Mouse (Mus musculus) thymus, postnatal 36 days (tissue): Measurements from ENCODE around the gene Hgf.

Source experiments
- DNase-seq, 2 experiments: peaks; one replicate each; pipeline ENCODE4 v3.0.0; 2022; ENCODE audit warnings: mixed read lengths in 2 of 2

The Hgf gene

DNA sequence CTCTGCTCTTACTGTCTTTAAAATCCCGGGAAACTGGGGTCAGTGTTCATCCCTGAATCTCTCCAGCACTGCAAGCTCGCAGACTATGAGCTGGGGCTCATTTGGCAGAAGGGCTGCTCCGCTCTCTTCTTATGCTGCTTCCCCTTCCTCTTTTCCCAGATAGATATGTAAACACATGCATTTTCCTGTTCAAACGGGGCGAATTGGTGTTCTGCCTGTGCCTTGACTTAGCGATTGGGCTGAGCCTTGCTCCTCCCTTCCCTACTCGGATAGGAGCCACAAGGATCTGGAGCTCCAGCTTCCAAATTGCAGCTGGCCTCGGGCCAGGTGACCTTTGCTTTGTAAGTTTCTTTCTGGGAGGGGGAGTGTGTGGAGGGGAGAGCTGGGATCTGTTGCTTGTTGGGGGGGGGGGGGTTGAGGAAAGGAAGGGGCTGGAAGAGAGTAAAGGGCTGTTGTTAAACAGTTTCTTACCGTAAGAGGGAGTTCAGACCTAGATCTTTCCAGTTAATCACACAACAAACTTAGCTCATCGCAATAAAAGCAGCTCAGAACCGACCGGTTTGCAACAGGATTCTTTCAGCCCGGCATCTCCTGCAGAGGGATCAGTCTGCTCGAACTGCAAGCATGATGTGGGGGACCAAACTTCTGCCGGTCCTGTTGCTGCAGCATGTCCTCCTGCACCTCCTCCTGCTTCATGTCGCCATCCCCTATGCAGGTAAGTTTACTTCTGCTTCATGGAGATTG is at the start of gene Hgf:
Gene Hgf (plus strand): TSS at position 192 of the 744 bp plus-strand sequence.
- DNase-seq, result no peak

DNA sequence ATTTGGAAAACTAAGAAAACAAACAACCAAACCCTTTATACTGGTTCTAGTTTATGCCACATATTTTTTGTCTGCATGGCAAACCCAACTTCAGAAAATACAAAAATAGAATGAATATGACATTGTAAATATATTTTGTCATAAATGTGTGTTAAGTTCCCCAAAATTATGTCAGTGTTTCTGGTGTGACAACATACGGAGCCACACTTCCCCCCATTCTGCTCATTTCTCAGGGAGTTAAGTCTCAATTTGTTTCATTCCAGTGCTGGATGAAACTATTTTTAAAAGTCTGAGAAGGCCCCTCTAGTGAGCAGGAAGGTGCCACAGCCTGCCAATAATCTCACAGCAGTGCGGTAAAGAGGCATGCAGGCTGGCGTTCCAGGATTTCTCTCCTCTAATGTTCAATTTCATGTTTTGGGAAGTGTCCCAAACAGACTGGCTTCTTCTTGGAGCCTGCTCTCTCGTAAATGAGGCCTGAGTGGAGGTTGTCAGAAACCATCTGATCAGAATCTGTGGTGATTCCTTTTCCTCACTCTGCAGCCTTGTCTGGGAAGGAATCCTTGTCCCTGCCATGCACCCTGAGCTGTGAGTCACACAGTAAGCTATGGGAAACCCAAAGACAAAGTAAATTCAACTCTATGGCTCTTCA is 46.5 kb upstream of the Hgf start:
- DNase-seq, result no peak

DNA sequence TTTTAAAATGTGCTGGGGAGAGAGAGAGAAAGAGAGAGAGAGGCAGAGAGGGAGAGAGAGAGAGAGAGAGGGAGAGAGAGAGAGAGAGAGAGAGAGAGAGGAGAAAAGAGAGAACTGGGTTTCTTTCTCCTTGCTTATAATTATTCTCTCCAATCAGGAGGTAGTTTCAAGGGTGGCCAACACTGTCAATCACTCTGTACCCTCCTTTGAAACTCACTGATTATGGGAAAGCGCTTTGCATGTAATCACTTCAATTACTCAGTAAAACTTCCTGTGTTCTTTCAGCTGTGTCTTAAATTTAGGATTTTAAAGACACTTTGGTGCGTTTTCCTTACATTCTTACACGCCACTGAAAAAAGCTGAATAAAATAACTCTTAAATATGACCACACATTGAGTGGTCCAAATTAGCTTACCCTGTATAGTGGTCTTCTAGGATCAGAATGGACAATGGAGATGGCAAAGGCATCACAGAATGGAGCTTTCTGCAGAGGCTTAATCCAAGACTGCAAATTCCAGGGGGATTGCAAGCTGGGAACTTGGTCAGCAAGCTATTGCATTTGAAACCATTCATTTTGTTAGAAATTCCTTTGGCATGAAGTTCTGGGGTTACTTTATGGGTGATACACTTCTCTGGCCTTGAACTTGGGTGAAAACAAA is 21.5 kb upstream of the Hgf start:
- DNase-seq, result no peak

DNA sequence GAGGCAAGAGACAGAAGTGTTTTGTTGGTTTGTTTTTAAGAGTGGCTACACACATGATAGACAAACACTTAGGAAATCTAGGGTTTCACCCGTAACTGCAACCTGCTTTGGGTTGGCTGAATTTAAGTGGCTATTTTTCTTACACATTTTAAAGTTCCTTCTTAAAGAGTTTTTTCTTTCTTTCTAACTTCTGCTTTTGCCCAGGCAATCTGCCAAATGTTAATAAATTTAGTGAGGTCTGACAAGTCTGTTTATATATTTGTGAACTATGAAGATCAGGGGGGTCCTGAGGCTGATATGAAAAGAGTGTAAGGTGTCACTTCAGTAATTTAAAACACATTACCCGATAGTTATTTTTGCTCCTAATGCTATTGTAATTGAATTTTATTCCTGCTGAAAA is 15.2 kb upstream of the Hgf start:
- DNase-seq, result no peak

DNA sequence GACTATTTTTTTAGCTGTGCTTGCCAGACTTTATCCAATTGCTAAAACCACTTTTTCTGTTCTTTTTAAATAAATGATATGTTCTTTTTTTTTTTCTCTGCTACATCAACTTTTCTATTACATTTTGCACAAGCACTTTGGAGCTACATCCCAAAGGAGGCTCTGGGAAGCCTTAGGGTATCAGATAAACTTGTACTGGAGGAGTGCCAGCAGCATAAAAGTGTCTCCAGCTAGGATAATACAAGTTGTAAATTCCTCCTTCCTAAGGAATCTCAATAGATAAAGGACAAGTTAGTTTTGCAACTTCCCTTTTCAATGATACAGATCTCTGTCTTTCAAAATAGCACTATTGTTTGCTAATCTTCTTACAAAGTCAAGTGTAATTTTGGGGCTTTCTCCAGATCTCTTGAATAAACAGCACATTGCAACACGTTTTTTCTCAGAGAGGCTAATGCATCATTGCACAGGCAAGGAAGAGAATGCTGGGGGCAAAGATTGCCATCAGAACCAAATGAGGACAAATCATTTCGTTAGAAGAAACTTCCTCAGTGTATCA is 11.7 kb upstream of the Hgf start:
- DNase-seq, result no peak

DNA sequence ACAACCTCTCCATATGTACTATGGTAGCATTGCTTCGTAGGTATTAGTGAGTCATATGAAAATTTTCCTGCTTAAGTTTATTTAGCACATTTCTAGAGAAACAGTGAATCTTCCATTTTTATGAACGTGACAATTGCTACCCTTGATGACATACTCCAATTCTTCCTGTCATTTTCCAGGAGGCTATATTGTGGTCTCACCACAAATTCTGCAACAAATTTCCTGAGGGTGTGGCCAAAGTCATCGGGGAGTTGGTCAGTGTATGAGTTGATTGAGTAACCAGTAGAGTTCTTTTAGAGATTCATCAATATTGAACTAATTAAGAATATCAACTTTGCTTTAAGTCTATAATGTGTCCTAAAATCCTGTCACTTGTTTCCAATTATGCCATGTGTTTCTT is 5.8 kb upstream of the Hgf start:
- no peak for DNase-seq

DNA sequence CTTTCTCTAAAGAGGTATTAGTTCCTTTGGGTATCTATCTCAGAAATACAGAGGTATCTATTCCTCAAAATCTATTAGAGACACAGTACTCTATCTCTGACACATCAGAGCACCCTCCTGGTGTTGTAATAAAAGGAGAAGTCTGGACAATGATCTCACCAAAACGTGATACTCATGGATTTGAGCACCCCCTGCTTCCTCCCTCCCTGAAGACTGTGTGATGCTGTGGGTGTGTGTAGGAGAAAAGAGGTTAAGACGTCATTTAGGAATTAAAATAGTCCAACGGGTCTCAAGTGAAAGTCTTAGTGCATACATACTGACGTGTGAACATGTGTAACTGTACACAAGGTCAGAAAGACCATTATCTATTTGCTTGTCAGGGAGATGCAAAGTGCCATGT is 648 bp upstream of the Hgf start:
- no peak for DNase-seq

DNA sequence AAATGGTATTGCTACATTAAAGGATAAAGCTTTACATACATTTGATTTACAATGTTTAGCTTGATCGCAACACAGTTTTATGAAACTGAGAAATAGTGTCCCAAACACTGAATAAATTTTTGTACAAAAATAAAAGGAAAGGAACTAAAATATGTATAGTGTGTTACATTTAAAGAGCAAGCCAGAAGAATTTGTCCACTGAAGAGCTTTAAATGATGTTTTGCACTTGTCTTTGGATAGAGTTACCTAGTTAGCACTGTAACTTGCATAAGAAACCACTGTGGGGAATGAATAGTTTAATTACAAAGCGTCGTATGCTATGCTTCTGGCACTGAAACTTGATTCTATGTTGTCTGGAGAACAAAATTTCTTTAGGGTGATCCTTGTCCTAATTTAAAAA is 7.0 kb downstream of the Hgf start:
- no peak for DNase-seq

DNA sequence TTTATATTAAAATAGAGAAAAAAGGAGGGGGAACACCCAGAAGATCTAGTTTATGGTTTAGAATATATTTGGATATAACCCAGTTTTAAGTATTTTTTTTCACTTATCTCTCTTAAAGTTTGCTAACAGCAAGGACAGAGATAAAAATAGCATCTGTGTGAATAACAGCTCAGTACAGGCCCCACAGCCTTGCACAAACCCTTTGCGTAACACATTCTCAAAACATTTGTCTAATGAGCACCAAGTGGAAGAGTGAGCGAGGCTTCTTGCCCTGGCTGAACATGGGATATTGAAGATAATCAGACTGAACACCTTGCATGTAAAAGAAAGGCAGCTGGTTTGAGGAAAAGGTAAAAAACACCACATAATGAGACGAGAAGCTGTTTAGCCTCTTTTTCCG is 15.7 kb downstream of the Hgf start:
- no peak for DNase-seq

DNA sequence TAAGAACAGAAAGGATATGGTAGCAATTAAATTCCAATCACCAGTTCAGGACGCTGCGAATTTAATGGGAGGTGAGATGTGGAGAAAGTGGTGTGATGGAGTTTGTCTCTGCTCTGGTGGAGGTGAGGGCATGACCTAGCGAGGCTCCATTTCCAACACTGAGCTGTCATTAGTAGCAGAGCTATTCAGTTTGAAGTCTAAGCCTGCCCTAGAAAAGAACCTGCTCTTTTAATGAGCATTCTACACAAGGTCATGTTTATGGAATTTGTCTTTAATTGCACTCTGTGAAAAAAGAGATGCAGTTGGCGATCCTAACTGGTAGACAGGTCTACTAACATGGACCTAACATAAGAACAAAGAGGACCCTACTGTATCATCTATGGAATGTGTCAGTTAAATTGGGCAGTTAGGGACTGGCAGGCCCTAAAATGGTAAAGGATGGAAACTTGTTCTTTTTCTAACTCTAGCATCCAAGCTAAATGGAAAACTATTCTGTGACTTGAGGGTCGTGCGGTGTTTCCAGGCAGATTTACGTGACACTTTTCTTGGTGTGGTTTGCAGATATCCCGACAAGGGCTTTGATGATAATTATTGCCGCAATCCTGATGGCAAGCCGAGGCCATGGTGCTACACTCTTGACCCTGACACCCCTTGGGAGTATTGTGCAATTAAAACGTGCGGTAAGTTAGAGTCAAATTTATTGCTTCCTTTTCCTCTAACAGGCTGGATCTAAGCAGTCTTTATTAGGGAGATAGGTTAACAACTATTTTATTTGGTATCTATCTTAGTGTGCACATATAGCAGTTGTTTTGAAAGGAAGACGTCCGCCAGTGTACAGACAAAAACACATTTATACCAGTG is 24.8 kb downstream of the Hgf start:
- DNase-seq, result no peak

DNA sequence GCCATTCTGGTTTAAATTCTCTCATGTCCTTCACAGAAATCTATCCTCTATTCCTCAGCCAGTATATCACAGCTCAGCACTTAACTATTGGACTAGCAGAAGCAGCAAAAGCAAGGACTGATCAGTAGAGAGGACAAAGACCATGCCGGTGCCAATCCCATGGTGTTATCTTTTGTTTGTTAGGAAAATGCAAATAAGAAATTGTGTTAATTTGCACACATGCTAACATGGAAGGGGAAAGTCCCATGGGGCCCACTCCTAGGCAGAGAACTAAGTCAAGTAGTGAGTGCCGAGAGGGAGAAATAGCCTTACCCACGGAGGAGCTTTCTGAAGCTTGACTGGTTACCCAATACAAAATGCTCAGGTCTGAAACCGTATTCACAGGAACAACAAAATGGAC is 42.4 kb downstream of the Hgf start:
- no peak for DNase-seq

DNA sequence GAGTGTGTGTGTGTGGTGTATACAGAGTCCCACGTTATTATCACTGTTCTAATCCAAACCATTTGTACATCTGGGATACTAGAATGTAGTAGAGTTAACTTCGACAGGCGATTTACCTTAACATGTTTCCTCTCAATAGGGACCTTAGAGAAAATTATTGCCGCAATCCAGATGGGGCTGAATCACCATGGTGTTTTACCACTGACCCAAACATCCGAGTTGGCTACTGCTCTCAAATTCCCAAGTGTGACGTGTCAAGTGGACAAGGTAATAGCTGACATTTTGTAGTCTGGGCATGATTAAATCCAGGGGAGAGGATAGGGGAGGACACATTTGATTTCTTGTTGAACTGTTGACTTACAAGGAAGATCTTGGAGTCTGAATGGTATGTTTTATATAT is 44.7 kb downstream of the Hgf start:
- DNase-seq, result no peak

DNA sequence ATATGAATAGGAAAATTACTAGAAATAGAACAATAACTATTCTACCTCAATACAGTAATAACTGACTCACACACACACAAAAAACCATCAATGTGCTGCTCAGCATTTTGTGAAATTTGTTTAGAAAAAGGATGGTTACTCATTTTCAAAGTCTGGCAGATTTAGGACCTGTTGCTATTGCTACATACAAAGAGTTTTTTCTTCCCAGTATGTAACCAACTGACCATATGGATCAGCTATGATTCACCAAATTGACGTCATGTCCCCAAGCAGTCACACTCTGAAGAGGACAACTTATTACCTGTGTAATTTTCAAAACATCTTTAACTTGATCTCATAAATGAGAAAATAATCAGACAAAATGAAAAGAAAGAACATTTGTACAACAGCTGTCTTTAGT is 48.2 kb downstream of the Hgf start:
- no peak for DNase-seq

DNA sequence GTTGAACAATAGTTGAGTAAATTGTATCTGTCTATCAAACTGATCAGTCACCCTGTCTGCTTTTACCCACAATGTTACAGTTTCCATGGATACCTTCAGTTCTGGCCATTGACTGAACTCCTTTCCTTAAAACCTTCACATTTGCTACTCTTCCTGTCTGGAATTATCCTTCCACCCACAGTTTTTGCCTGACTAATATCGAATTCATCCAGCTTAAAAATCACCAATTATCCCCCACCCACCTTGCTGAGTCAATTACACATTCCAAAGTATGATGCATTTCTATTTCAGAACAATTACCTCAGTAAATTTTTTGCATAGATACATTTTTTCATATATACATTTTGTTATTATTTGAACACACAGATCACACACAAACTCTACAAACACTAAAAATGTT is 79.7 kb downstream of the Hgf start:
- no peak for DNase-seq

DNA sequence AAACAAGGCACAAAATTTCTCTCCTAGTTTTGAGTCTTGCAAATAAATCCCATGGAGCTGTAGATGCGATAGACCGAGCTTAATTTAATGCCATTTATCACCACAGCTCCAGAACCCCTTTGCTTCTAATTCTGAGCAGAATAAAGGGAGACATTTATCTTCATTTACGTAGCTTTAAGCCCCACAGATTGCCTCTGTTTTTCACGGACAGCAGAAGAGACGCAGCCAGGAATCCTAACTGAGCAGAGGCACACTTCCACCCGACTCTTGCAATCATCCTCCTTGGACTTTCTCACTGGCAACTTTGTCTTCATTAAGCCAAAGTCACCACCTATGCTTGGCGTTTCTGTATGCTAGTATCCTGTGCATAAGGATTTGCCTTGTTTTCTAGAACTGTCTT is 93.1 kb downstream of the Hgf start:
- no peak for DNase-seq

DNA sequence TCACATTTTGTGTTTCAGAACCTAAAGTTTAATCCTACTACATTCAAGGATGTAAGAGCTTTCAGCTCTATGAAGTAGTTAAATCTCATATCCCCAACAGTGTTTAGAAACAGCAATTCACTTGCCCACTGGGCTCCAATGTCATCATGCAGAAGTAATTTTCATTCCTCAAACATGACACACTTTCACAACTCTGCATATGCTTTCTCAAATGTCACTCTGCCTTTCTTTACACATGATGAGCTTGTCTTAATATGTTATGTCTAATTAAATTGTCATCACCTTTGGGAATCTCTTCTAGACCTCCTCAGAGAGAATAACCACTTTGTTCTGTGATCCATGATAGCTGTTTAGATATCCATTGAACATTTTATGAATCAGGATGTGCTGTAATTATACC is 94.4 kb downstream of the Hgf start:
- no peak for DNase-seq

DNA sequence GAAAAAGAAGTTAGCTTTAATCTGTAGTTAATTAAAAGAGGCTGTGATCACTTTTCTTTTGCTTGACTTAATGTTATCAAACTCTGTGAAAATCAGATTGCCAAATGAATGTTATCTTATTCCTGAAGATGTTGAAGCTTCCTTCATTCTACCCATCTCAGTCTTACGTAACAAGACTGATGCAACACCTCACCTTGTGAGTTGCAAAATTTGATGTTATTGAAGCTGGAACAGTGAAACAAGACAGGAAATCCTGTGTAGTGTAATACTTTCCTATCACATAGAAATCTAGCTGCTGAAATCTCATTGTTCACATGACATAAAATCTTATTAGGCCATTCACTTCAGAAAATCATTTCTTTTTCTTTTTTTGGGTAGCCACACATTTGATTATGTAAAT is 96.9 kb downstream of the Hgf start:
- no peak for DNase-seq

DNA sequence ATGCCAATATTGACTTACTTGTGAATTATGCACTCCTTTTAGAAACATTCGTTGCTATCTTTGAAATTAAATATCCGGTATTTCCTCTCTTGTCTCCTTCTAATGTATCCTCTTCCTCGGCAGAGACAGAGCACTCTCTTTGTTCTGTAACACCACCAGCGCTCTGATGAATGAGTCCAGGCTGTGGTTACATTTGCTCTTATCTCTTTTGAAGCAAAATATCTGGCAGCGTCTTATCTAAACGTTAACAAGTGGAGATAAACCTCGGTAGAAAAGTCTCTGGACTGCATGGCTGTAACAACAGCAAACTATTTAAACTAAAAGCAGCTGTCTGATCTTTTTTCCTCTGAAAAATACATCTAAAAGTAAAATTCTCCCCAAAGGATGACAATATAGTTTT is 100.7 kb downstream of the Hgf start:
- no peak for DNase-seq
